Mouse (Mus musculus) liver, adult 2 months (tissue): Measurements from ENCODE around the gene Acot9. TPM values are rescaled to one million over a fixed set of nuclear protein-coding genes. Genes with fewer than 3 reads are reported as not detected.

Source experiments
- DNase-seq: peaks from one replicate; pipeline ENCODE4 v3.0.0-alpha.2; 2011; ENCODE audit warnings: low read depth, low spot score; ENCODE audit errors: extremely low read depth
- H3K27ac ChIP-seq: fragments of 200-500 bp; replicated peaks from 2 replicates; pipeline ENCODE4 v1.5.1; 2012; ENCODE audit warnings: low read depth, mild to moderate bottlenecking, control low read depth, inconsistent platforms, low read length; ENCODE audit not compliant: insufficient read depth
- H3K27me3 ChIP-seq: fragments of 200-500 bp; 2 replicates; pipeline ENCODE4 v1.6.1; 2012; ENCODE audit warnings: mild to moderate bottlenecking, moderate library complexity, low read length, inconsistent platforms; ENCODE audit not compliant: control insufficient read depth, insufficient read depth
- H3K36me3 ChIP-seq: fragments of 200-500 bp; 2 replicates; pipeline ENCODE4 v1.6.1; 2012; ENCODE audit warnings: low read length, inconsistent platforms; ENCODE audit not compliant: control insufficient read depth, insufficient read depth
- H3K4me1 ChIP-seq: fragments of 200-500 bp; 2 replicates; pipeline ENCODE4 v1.6.1; 2011; ENCODE audit warnings: low read length; ENCODE audit not compliant: control insufficient read depth, insufficient read depth
- H3K4me3 ChIP-seq: fragments of 200-500 bp; 2 replicates; pipeline ENCODE4 v1.5.1; 2011; ENCODE audit warnings: low read depth, mild to moderate bottlenecking, control low read depth, low read length, moderate library complexity; ENCODE audit not compliant: insufficient read depth
- H3K79me2 ChIP-seq: fragments of 200-500 bp; 2 replicates; pipeline ENCODE4 v1.6.1; 2012; ENCODE audit warnings: inconsistent platforms, mild to moderate bottlenecking, low read length, moderate library complexity; ENCODE audit not compliant: control insufficient read depth, insufficient read depth
- H3K9ac ChIP-seq: fragments of 200-500 bp; 2 replicates; pipeline ENCODE4 v1.6.1; 2012; ENCODE audit warnings: low read depth, mild to moderate bottlenecking, control low read depth, inconsistent platforms, low read length
- CTCF ChIP-seq: fragments of 200-500 bp; IDR thresholded peaks from 2 replicates; pipeline ENCODE4 v1.5.1; 2011; ENCODE audit warnings: low read depth, low read length, control low read depth
- POLR2A ChIP-seq: fragments of 200-500 bp; IDR thresholded peaks from 2 replicates; pipeline ENCODE4 v1.6.1; 2011; ENCODE audit warnings: low read length, control low read depth; ENCODE audit not compliant: insufficient read depth; ENCODE audit errors: extremely low read depth
- WGBS: fragments of 180-500 bp; shearing (Covaris S2); methylation state at CpG from one replicate; pipeline ENCODE4 v1.1.7; 2018; 5-methylcytosine and 5-hydroxymethylcytosine counted together
- polyA plus RNA-seq: library from polyadenylated mRNA; depleted of rRNA; stranded (reverse); fragments of >200 nt; gene quantifications from 2 replicates; pipeline ENCODE4 v1.2.3, GENCODE M21; 2012
- total RNA-seq: library from RNA; depleted of rRNA; stranded (reverse); fragments of >200 nt; gene quantifications from 2 replicates; pipeline ENCODE4 v1.2.3, GENCODE M21; 2014

Gene Acot9
- total and polyA plus RNA-seq, 2 experiments = 1.8 to 6.5 TPM

DNA sequence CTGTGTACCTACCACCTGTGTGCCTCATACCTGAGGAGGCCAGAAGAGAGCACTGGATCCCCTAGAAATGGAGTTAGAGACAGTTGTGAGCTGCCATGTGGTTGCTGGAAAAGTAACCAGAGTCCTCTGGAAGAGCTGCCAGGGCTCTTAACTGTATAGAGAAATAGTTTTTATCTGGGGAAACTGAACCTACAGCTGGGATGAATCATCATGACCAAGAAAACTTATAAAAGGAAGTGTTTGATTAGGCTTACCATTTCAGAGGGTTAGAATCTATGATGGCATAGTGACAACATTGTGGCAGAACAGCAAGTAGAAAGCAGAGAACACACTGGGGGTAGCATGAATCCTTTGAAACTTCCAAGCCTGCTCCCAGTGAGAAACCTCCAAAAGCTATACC is 5.4 kb upstream of the Acot9 start:
- H3K36me3 ChIP-seq = no peaks in the 10 kb centered on the region

DNA sequence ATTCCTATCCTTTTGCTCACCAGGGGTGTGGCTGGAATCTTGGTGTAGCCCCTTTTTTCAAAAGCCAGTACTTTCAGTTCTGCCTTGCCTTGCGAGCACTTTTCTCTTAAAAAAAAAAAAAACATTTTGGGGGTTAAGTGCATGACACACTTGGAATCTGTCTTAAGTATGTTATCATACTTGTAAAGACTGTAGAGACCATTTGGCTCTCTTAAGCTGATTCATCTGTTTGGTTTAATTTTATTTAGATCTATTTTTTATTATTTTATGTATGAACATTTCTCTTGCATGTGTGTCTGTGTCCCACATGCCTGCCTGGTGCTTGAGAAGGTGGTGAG is 641 bp downstream of the Acot9 start:
- H3K79me2 ChIP-seq = no peaks in the 10 kb centered on the region
- H3K36me3 ChIP-seq = no peaks in the 10 kb centered on the region
- no peaks in the 10 kb centered on the region for H3K4me1 ChIP-seq
- H3K27me3 ChIP-seq = no peaks in the 10 kb centered on the region
- no peak for TF ChIP-seq CTCF
- H3K27ac ChIP-seq = no peak overlapping the region
- 43% methylated on average over 1 of the region's 1 CpGs for WGBS
- peak overlapping the region; percentile 99 for H3K4me3 ChIP-seq
- no peak for DNase-seq
- H3K9ac ChIP-seq = peak overlapping the region; percentile 88; the same call in 1 of the 2 replicates

More for the DNA sequence above, 5.4 kb upstream of the Acot9 start:
- no peaks in the 10 kb centered on the region for H3K79me2 ChIP-seq
- no peaks in the 10 kb centered on the region for H3K4me1 ChIP-seq
- no peaks in the 10 kb centered on the region for H3K27me3 ChIP-seq
- no peak for TF ChIP-seq CTCF
- no peak for TF ChIP-seq POLR2A
- no peak overlapping the region for H3K9ac ChIP-seq
- no peak overlapping the region for H3K4me3 ChIP-seq
- no peak overlapping the region for H3K27ac ChIP-seq
- no peak for DNase-seq

DNA sequence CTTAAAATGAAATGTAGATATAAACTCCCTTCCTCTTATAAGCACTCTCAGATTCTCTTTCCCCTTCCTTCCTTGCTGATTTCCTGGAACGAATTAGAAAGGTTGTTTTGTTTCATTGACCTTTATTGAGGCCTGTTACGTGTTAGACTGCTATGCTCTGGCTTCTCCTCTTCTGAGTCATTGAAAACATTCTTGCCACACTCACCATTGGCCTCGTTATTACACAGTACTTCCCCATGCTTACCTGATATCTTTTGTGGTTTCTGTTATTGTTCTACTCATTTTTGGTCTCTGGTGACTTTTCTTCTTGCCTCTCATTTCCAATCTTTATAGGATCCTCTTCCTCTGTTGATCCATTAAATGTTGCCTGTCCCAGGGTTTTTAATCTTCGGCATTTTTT is 16.2 kb downstream of the Acot9 start:
- Histone ChIP-seq H3K79me2 (no peaks in the 10 kb centered on the region), H3K36me3 (no peaks in the 10 kb centered on the region), H3K27ac (no peak overlapping the region), H3K4me1 (no peaks in the 10 kb centered on the region), H3K4me3 (no peak overlapping the region), H3K27me3 (no peaks in the 10 kb centered on the region), H3K9ac (no peak overlapping the region)
- DNase-seq = no peak
- 79% methylated on average over 4 of the region's 4 CpGs for WGBS
- TF ChIP-seq POLR2A (no peak), CTCF (no peak)

DNA sequence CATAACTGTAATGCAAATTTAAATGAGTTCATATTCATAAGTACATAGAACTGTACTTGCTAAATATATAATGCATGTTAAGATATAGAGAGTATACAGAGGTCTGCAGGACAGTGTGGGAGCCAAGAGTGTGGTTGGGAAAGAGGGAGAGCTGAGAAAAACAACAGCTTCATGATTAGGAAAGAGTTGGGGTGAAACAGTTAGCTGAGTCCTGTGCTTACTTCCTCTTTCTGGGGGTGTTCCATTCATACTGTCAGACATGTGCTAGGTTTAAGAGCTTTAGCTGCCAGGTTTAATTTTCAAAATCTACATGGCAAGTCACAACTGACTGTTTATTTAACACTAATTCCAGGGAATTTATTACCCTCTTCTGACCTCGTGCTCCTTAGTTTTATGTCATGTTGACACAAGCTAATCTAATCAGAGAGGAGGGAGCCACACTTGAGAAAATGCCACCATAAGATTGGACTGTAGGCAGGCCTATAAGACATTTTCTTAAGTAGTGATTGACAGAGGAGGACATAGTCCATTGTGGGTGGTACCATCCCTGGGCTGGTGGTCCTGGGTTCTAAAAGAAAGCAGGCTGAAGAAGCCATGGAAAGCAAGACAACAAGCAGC is 18.3 kb downstream of the Acot9 start:
- H3K79me2 ChIP-seq = no peaks in the 10 kb centered on the region
- H3K27me3 ChIP-seq = no peaks in the 10 kb centered on the region
- peak; percentile 1 for DNase-seq
- TF ChIP-seq POLR2A = no peak
- no peak overlapping the region for H3K27ac ChIP-seq
- H3K9ac ChIP-seq = no peak overlapping the region
- no peaks in the 10 kb centered on the region for H3K36me3 ChIP-seq
- WGBS = 33% methylated on average over 1 of the region's 1 CpGs
- H3K4me3 ChIP-seq = no peak overlapping the region
- no peaks in the 10 kb centered on the region for H3K4me1 ChIP-seq

DNA sequence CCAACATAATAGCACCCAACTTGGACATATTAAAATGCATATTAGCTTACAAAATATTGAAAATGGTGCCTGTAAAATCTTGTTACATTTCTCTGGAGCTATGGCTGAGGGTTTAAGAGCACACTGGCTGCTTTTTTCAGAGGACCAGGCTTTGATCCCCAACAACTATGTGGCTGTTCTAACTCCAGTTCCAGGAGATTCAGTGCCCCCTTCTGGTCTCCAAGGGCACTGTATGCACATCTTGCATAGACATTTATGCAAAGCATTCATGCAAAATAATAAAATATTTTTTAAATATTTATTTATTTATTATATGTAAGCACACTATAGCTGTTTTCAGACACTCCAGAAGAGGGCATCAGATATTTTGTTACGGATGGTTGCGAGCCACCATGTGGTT is 44.1 kb downstream of the Acot9 start:
- H3K36me3 ChIP-seq = no peaks in the 10 kb centered on the region
- H3K27ac ChIP-seq = no peak overlapping the region
- peak; percentile 3 for DNase-seq
- 94% methylated on average over 2 of the region's 2 CpGs for WGBS
- H3K4me1 ChIP-seq = no peaks in the 10 kb centered on the region
- TF ChIP-seq POLR2A (no peak), CTCF (no peak)
- no peaks in the 10 kb centered on the region for H3K27me3 ChIP-seq
- H3K4me3 ChIP-seq = no peak overlapping the region
- no peaks in the 10 kb centered on the region for H3K79me2 ChIP-seq
- H3K9ac ChIP-seq = no peak overlapping the region

DNA sequence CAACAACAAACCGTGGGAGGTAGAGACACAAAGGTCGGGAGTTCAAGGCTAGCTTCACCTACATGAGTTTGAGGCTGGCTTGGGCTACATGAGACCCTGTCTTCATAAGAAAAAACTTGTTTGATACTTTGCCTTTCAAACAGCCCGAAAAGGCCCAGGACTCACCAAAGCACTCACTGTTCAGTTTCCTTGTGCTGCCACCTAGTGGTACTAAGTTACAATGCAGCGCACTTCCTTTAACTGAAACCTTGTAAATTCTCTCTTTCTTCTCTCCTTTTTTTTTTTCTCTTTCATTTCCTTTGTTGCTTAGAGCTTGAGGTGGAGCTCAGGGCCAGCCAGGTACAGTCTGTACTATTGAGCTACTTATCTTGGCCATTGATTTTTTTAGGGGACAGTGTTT is 55.8 kb downstream of the Acot9 start:
- Histone ChIP-seq H3K79me2 (no peaks in the 10 kb centered on the region), H3K4me1 (no peaks in the 10 kb centered on the region), H3K27me3 (no peaks in the 10 kb centered on the region), H3K27ac (no peak overlapping the region), H3K9ac (no peak overlapping the region), H3K4me3 (no peak overlapping the region), H3K36me3 (0 out of 2 replicates have a peak, but pooled peaks cover 2% of the 10 kb centered on the region)
- peak; percentile 29 for DNase-seq
- 34% methylated on average over 4 of the region's 4 CpGs for WGBS
- TF ChIP-seq CTCF = peak; percentile 13; the same call in 1 of the 2 replicates
- TF ChIP-seq POLR2A = no peak
